Mouse (Mus musculus): ENCODE results near the gene Kng1. TPM values are rescaled to one million over a fixed set of nuclear protein-coding genes. Genes with fewer than 3 reads are reported as not detected.
"Not testable (repeated sequence)": the region's sequence is repeated elsewhere in the genome, so short reads cannot be mapped to it uniquely, and the experiment has no call there.

Kng1 gene
- total and polyA plus RNA-seq, 3 experiments: not detected

DNA sequence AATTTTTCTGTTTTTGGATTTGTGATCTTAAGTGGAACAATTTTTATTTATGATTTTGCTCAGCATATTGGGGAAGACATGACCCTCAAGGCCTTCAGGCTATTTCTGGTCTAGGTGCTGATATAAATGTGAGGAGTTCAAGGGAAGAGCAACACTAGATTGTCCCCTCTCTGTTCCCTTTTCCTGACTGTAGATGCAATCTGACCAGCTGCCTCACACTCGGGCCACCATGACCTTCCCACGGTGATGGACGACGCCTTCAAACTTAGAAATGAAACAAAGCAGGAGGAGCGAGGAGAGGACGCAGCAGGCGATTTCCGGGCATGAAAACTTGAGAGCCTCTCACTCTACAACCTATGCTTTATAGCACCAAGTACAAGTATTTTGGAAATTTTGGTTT is 29.5 kb downstream of the Kng1 start:
- H3K27ac ChIP-seq (ENCODE audit: control insufficient read depth, low read depth, low read length); H3K27me3 ChIP-seq (ENCODE audit: control insufficient read depth in 1 of 2, insufficient read depth in 2 of 2, low read length in 2 of 2); H3K9me3 ChIP-seq (replicated peaks; ENCODE audit: insufficient read depth, low read length); H3K4me1 ChIP-seq (ENCODE audit: control insufficient read depth in 1 of 2, insufficient read depth in 2 of 2, low read length in 2 of 2); H3K79me2 ChIP-seq (ENCODE audit: control insufficient read depth, insufficient read depth, low read length, poor library complexity); DNase-seq (ENCODE audit: low read depth, low spot score); H3K36me3 ChIP-seq (ENCODE audit: control insufficient read depth in 1 of 2, insufficient read depth in 2 of 2, low read length in 2 of 2); H3K4me3 ChIP-seq (ENCODE audit: control insufficient read depth in 1 of 2, insufficient read depth in 1 of 2, low read depth in 2 of 2, low read length in 2 of 2); H3K9ac ChIP-seq (ENCODE audit: control insufficient read depth, low read depth, low read length, poor library complexity, severe bottlenecking): not testable (repeated sequence)

GRCm38 (mm10) chr16:23087712-23088111 is 30.0 kb downstream of the Kng1 start:
- not testable (repeated sequence) for H3K9ac ChIP-seq (ENCODE audit: control insufficient read depth, low read depth, low read length, poor library complexity, severe bottlenecking); H3K4me3 ChIP-seq (ENCODE audit: control insufficient read depth in 1 of 2, insufficient read depth in 1 of 2, low read depth in 2 of 2, low read length in 2 of 2); H3K27ac ChIP-seq (ENCODE audit: control insufficient read depth, low read depth, low read length); H3K36me3 ChIP-seq (ENCODE audit: control insufficient read depth in 1 of 2, insufficient read depth in 2 of 2, low read length in 2 of 2); H3K79me2 ChIP-seq (ENCODE audit: control insufficient read depth, insufficient read depth, low read length, poor library complexity); H3K4me1 ChIP-seq (ENCODE audit: control insufficient read depth in 1 of 2, insufficient read depth in 2 of 2, low read length in 2 of 2); H3K9me3 ChIP-seq (replicated peaks; ENCODE audit: insufficient read depth, low read length); H3K27me3 ChIP-seq (ENCODE audit: control insufficient read depth in 1 of 2, insufficient read depth in 2 of 2, low read length in 2 of 2)
- peak; percentile 39 for DNase-seq (ENCODE audit: low read depth, low spot score)
- TF ChIP-seq CTCF (IDR thresholded peaks at IDR 0.05 in 2 of 3, conservative IDR thresholded peaks at IDR 0.05 in 1 of 3; ENCODE audit: control insufficient read depth in 1 of 3, insufficient read depth in 1 of 3, low read depth in 2 of 3, low read length in 3 of 3, poor library complexity in 1 of 3, severe bottlenecking in 1 of 3) (peak in 1 of 3 experiments; percentile 54; a peak in 2 of 6 replicates), RAD21 (IDR thresholded peaks at IDR 0.05; ENCODE audit: low read depth, low read length) (peak; percentile 71), ZC3H11A (IDR thresholded peaks at IDR 0.05; ENCODE audit: low read depth, low read length) (peak; percentile 57), SMC3 (IDR thresholded peaks at IDR 0.05; ENCODE audit: low read depth, low read length) (peak; percentile 54), RCOR1 (IDR thresholded peaks at IDR 0.05; ENCODE audit: low read depth, low read length) (peak; percentile 66)

GRCm38 (mm10) chr16:23088491-23088890 is 30.8 kb downstream of the Kng1 start:
- not testable (repeated sequence) for H3K9ac ChIP-seq (ENCODE audit: control insufficient read depth, low read depth, low read length, poor library complexity, severe bottlenecking)

GRCm38 (mm10) chr16:23091345-23091744 is 33.7 kb downstream of the Kng1 start:
- H3K27me3 ChIP-seq (ENCODE audit: control insufficient read depth in 1 of 2, insufficient read depth in 2 of 2, low read length in 2 of 2); H3K9me3 ChIP-seq (replicated peaks; ENCODE audit: insufficient read depth, low read length); H3K36me3 ChIP-seq (ENCODE audit: control insufficient read depth in 1 of 2, insufficient read depth in 2 of 2, low read length in 2 of 2); H3K27ac ChIP-seq (ENCODE audit: control insufficient read depth, low read depth, low read length); H3K79me2 ChIP-seq (ENCODE audit: control insufficient read depth, insufficient read depth, low read length, poor library complexity); H3K4me3 ChIP-seq (ENCODE audit: control insufficient read depth in 1 of 2, insufficient read depth in 1 of 2, low read depth in 2 of 2, low read length in 2 of 2); H3K9ac ChIP-seq (ENCODE audit: control insufficient read depth, low read depth, low read length, poor library complexity, severe bottlenecking); H3K4me1 ChIP-seq (ENCODE audit: control insufficient read depth in 1 of 2, insufficient read depth in 2 of 2, low read length in 2 of 2); DNase-seq (ENCODE audit: low read depth, low spot score): not testable (repeated sequence)

More at GRCm38 (mm10) chr16:23088491-23088890, 30.8 kb downstream of the Kng1 start:
- TF ChIP-seq SMC3 (IDR thresholded peaks at IDR 0.05; ENCODE audit: low read depth, low read length): peak; percentile 51
- TF ChIP-seq CTCF (IDR thresholded peaks at IDR 0.05 in 2 of 3, conservative IDR thresholded peaks at IDR 0.05 in 1 of 3; ENCODE audit: control insufficient read depth in 1 of 3, insufficient read depth in 1 of 3, low read depth in 2 of 3, low read length in 3 of 3, poor library complexity in 1 of 3, severe bottlenecking in 1 of 3): peak in 2 of 3 experiments; percentile 26 to 41; a peak in 3 of 6 replicates
- TF ChIP-seq RAD21 (IDR thresholded peaks at IDR 0.05; ENCODE audit: low read depth, low read length): peak; percentile 14
- H3K79me2 ChIP-seq (ENCODE audit: control insufficient read depth, insufficient read depth, low read length, poor library complexity); H3K36me3 ChIP-seq (ENCODE audit: control insufficient read depth in 1 of 2, insufficient read depth in 2 of 2, low read length in 2 of 2); H3K27me3 ChIP-seq (ENCODE audit: control insufficient read depth in 1 of 2, insufficient read depth in 2 of 2, low read length in 2 of 2); H3K4me1 ChIP-seq (ENCODE audit: control insufficient read depth in 1 of 2, insufficient read depth in 2 of 2, low read length in 2 of 2); H3K9me3 ChIP-seq (replicated peaks; ENCODE audit: insufficient read depth, low read length); H3K4me3 ChIP-seq (ENCODE audit: control insufficient read depth in 1 of 2, insufficient read depth in 1 of 2, low read depth in 2 of 2, low read length in 2 of 2); H3K27ac ChIP-seq (ENCODE audit: control insufficient read depth, low read depth, low read length): not testable (repeated sequence)
- peak; percentile 5 for DNase-seq (ENCODE audit: low read depth, low spot score)
